Mouse (Mus musculus) heart, embryonic 10.5 days (tissue): ENCODE results near the gene Olfr1393. TPM values are rescaled to one million over a fixed set of nuclear protein-coding genes. Genes with fewer than 3 reads are reported as not detected.

Experiments used
- DNase-seq: peaks from one replicate; pipeline ENCODE4 v3.0.0-alpha.2; 2017; ENCODE audit warnings: low spot score
- H3K27ac ChIP-seq: fragments of 300-500 bp; sonication (generic); 2 replicates; pipeline ENCODE4 v1.5.1; 2016; ENCODE audit warnings: mild to moderate bottlenecking
- H3K27me3 ChIP-seq: fragments of 300-500 bp; sonication (generic); 2 replicates; pipeline ENCODE4 v1.6.1; 2016; ENCODE audit warnings: mild to moderate bottlenecking; ENCODE audit not compliant: poor library complexity, insufficient read depth, severe bottlenecking
- H3K36me3 ChIP-seq: fragments of 300-500 bp; sonication (generic); 2 replicates; pipeline ENCODE4 v1.6.1; 2016; ENCODE audit warnings: mild to moderate bottlenecking, moderate library complexity
- H3K4me1 ChIP-seq: fragments of 300-500 bp; sonication (generic); 2 replicates; pipeline ENCODE4 v1.6.1; 2016; ENCODE audit warnings: mild to moderate bottlenecking
- H3K4me3 ChIP-seq: fragments of 300-500 bp; sonication (generic); 2 replicates; pipeline ENCODE4 v1.5.1; 2016; ENCODE audit warnings: mild to moderate bottlenecking, moderate library complexity
- H3K9me3 ChIP-seq: fragments of 300-500 bp; sonication (generic); 2 replicates; pipeline ENCODE4 v1.6.1; 2016; ENCODE audit warnings: mild to moderate bottlenecking, moderate library complexity
- WGBS: fragments of 180-500 bp; shearing (Covaris S2); methylation state at CpG from one replicate; pipeline ENCODE4 v1.1.7; 2016; 5-methylcytosine and 5-hydroxymethylcytosine counted together
- polyA plus RNA-seq: library from polyadenylated mRNA; unstranded; fragments of >200 nt; fragmentation: Nextera tagmentation; extraction: Ambion mirVana; gene quantifications from 2 replicates; pipeline ENCODE4 v1.2.1, GENCODE M21; 2016

Gene Olfr1393
- polyA plus RNA-seq, 1 experiment from 2014 or later, result not detected

GRCm38 (mm10) chr11:49245634-49246415 is 32.3 kb upstream of the Olfr1393 start:
- H3K4me3 ChIP-seq, result peak overlapping the region; percentile 66
- WGBS, result 20% methylated on average over 12 of the region's 12 CpGs

GRCm38 (mm10) chr11:49246523-49246922 is 31.6 kb upstream of the Olfr1393 start:
- H3K4me1 ChIP-seq, result peaks cover 58% of the 10 kb centered on the region

More at GRCm38 (mm10) chr11:49245634-49246415, 32.3 kb upstream of the Olfr1393 start:
- H3K9me3 ChIP-seq, result no peaks in the 10 kb centered on the region
- H3K27ac ChIP-seq, result peak overlapping the region; percentile 92
- H3K27me3 ChIP-seq, result no peaks in the 10 kb centered on the region
- peaks cover 51% of the 10 kb centered on the region for H3K4me1 ChIP-seq
- no peak for DNase-seq
- H3K36me3 ChIP-seq, result no peaks in the 10 kb centered on the region

GRCm38 (mm10) chr11:49247255-49247654 is 30.8 kb upstream of the Olfr1393 start:
- H3K4me3 ChIP-seq, result no peak overlapping the region
- no peaks in the 10 kb centered on the region for H3K27me3 ChIP-seq
- H3K4me1 ChIP-seq, result peaks cover 65% of the 10 kb centered on the region
- peak overlapping the region; percentile 6 for H3K27ac ChIP-seq
- no peak for DNase-seq
- 0 out of 2 replicates have a peak, but pooled peaks cover 4% of the 10 kb centered on the region for H3K36me3 ChIP-seq
- WGBS, result 33% methylated on average over 2 of the region's 2 CpGs
- H3K9me3 ChIP-seq, result no peaks in the 10 kb centered on the region

More at GRCm38 (mm10) chr11:49246523-49246922, 31.6 kb upstream of the Olfr1393 start:
- H3K27me3 ChIP-seq, result no peaks in the 10 kb centered on the region
- no peak overlapping the region for H3K4me3 ChIP-seq
- 80% methylated on average over 4 of the region's 4 CpGs for WGBS
- no peaks in the 10 kb centered on the region for H3K36me3 ChIP-seq
- no peaks in the 10 kb centered on the region for H3K9me3 ChIP-seq
- no peak for DNase-seq
- no peak overlapping the region for H3K27ac ChIP-seq

GRCm38 (mm10) chr11:49248226-49248973 is 29.7 kb upstream of the Olfr1393 start:
- Histone ChIP-seq H3K27me3 (no peaks in the 10 kb centered on the region), H3K27ac (peak overlapping the region; percentile 97), H3K9me3 (no peaks in the 10 kb centered on the region), H3K4me3 (no peak overlapping the region), H3K36me3 (peaks cover 13% of the 10 kb centered on the region), H3K4me1 (peaks cover 65% of the 10 kb centered on the region)
- 61% methylated on average over 6 of the region's 6 CpGs for WGBS
- DNase-seq, result no peak

GRCm38 (mm10) chr11:49248974-49249700 is 29.0 kb upstream of the Olfr1393 start:
- H3K36me3 ChIP-seq, result peaks cover 20% of the 10 kb centered on the region
- no peak overlapping the region for H3K4me3 ChIP-seq
- no peaks in the 10 kb centered on the region for H3K27me3 ChIP-seq
- WGBS, result 72% methylated on average over 6 of the region's 6 CpGs
- DNase-seq, result no peak
- H3K9me3 ChIP-seq, result no peaks in the 10 kb centered on the region
- H3K4me1 ChIP-seq, result peaks cover 65% of the 10 kb centered on the region
- H3K27ac ChIP-seq, result peak overlapping the region; percentile 97

- WGBS, result 28% methylated on average over 10 of the region's 10 CpGs
- H3K27me3 ChIP-seq, result no peaks in the 10 kb centered on the region
- no peak for DNase-seq
- H3K4me1 ChIP-seq, result peaks cover 58% of the 10 kb centered on the region
- H3K9me3 ChIP-seq, result no peaks in the 10 kb centered on the region
- H3K36me3 ChIP-seq, result peaks cover 28% of the 10 kb centered on the region
- peak overlapping the region; percentile 83 for H3K4me3 ChIP-seq
- peak overlapping the region; percentile 97 for H3K27ac ChIP-seq
Measured at GRCm38 (mm10) chr11:49249811-49250421, 28.2 kb upstream of the Olfr1393 start.

GRCm38 (mm10) chr11:49250422-49251379 is 27.4 kb upstream of the Olfr1393 start:
- Histone ChIP-seq H3K36me3 (peaks cover 36% of the 10 kb centered on the region), H3K4me1 (peaks cover 52% of the 10 kb centered on the region)
- WGBS, result 3% methylated on average over 45 of the region's 45 CpGs

GRCm38 (mm10) chr11:49251380-49251761 is 26.7 kb upstream of the Olfr1393 start:
- Histone ChIP-seq H3K4me3 (peak overlapping the region; percentile 83), H3K27me3 (no peaks in the 10 kb centered on the region), H3K4me1 (peaks cover 46% of the 10 kb centered on the region), H3K36me3 (peaks cover 36% of the 10 kb centered on the region), H3K27ac (peak overlapping the region; percentile 97; the same call in 1 of the 2 replicates), H3K9me3 (no peaks in the 10 kb centered on the region)
- 70% methylated on average over 7 of the region's 7 CpGs for WGBS
- DNase-seq, result no peak

More at GRCm38 (mm10) chr11:49250422-49251379, 27.4 kb upstream of the Olfr1393 start:
- peak overlapping the region; percentile 83 for H3K4me3 ChIP-seq
- peak; percentile 96 for DNase-seq
- peak overlapping the region; percentile 97 for H3K27ac ChIP-seq
- no peaks in the 10 kb centered on the region for H3K9me3 ChIP-seq
- H3K27me3 ChIP-seq, result no peaks in the 10 kb centered on the region

- peaks cover 39% of the 10 kb centered on the region for H3K4me1 ChIP-seq
- no peak overlapping the region; the same call in 1 of the 2 replicates for H3K4me3 ChIP-seq
- WGBS, result 89% methylated on average over 5 of the region's 5 CpGs
Measured at GRCm38 (mm10) chr11:49252048-49252447, 26.1 kb upstream of the Olfr1393 start.

GRCm38 (mm10) chr11:49253035-49253434 is 25.1 kb upstream of the Olfr1393 start:
- no peak for DNase-seq

More at GRCm38 (mm10) chr11:49252048-49252447, 26.1 kb upstream of the Olfr1393 start:
- no peak for DNase-seq
- Histone ChIP-seq H3K27ac (no peak overlapping the region), H3K9me3 (no peaks in the 10 kb centered on the region), H3K36me3 (peaks cover 38% of the 10 kb centered on the region), H3K27me3 (no peaks in the 10 kb centered on the region)

GRCm38 (mm10) chr11:49259296-49259695 is 18.8 kb upstream of the Olfr1393 start:
- Histone ChIP-seq H3K36me3 (peaks cover 61% of the 10 kb centered on the region), H3K27me3 (no peaks in the 10 kb centered on the region), H3K27ac (no peak overlapping the region), H3K9me3 (no peaks in the 10 kb centered on the region), H3K4me1 (no peaks in the 10 kb centered on the region), H3K4me3 (no peak overlapping the region)
- 97% methylated on average over 2 of the region's 2 CpGs for WGBS
- no peak for DNase-seq

More at GRCm38 (mm10) chr11:49253035-49253434, 25.1 kb upstream of the Olfr1393 start:
- H3K36me3 ChIP-seq, result peaks cover 44% of the 10 kb centered on the region
- WGBS, result 92% methylated on average over 6 of the region's 6 CpGs
- no peak overlapping the region for H3K27ac ChIP-seq
- peaks cover 33% of the 10 kb centered on the region for H3K4me1 ChIP-seq
- H3K4me3 ChIP-seq, result no peak overlapping the region
- H3K9me3 ChIP-seq, result no peaks in the 10 kb centered on the region
- no peaks in the 10 kb centered on the region for H3K27me3 ChIP-seq
